Mouse (Mus musculus) neural tube, embryonic 11.5 days (tissue): Measurements from ENCODE around the gene Tef. TPM values are rescaled to one million over a fixed set of nuclear protein-coding genes. Genes with fewer than 3 reads are reported as not detected.

ENCODE experiments used
- ATAC-seq: fragments of 200-750 bp; cut with Nextera tagmentation; 2 replicates; pipeline ENCODE4 v1.8.0; 2017; ENCODE audit warnings: moderate number of reproducible peaks, mild to moderate bottlenecking, moderate TSS enrichment, moderate library complexity; ENCODE audit not compliant: insufficient read depth, low FRiP score, low TSS enrichment
- DNase-seq: peaks from one replicate; pipeline ENCODE4 v3.0.0-alpha.2; 2015; ENCODE audit warnings: low spot score
- H3K27ac ChIP-seq: fragments of 300-500 bp; sonication (generic); 2 replicates; pipeline ENCODE4 v1.5.1; 2014; ENCODE audit warnings: low read depth, mild to moderate bottlenecking, low read length
- H3K27me3 ChIP-seq: fragments of 300-500 bp; sonication (generic); 2 replicates; pipeline ENCODE4 v1.6.1; 2014; ENCODE audit warnings: mild to moderate bottlenecking, low read length, mixed read lengths; ENCODE audit not compliant: control insufficient read depth, insufficient read depth
- H3K36me3 ChIP-seq: fragments of 300-500 bp; sonication (generic); 2 replicates; pipeline ENCODE4 v1.6.1; 2014; ENCODE audit warnings: mild to moderate bottlenecking, low read length, moderate library complexity, mixed read lengths; ENCODE audit not compliant: control insufficient read depth, insufficient read depth
- H3K4me1 ChIP-seq: fragments of 300-500 bp; sonication (generic); 2 replicates; pipeline ENCODE4 v1.6.1; 2014; ENCODE audit warnings: low read length, mixed read lengths; ENCODE audit not compliant: control insufficient read depth, insufficient read depth
- H3K4me2 ChIP-seq: fragments of 300-500 bp; sonication (generic); 2 replicates; pipeline ENCODE4 v1.6.1; 2014; ENCODE audit warnings: low read depth, mild to moderate bottlenecking, moderate library complexity
- H3K4me3 ChIP-seq: fragments of 300-500 bp; sonication (generic); 2 replicates; pipeline ENCODE4 v1.5.1; 2014; ENCODE audit warnings: low read depth, low read length
- H3K9ac ChIP-seq: fragments of 300-500 bp; sonication (generic); 2 replicates; pipeline ENCODE4 v1.6.1; 2014; ENCODE audit warnings: mild to moderate bottlenecking, low read length
- H3K9me3 ChIP-seq: fragments of 300-500 bp; sonication (generic); 2 replicates; pipeline ENCODE4 v1.6.1; 2016; ENCODE audit warnings: low read length; ENCODE audit not compliant: control insufficient read depth
- WGBS: fragments of 180-500 bp; shearing (Covaris S2); extraction: QIAGEN DNeasy Blood & Tissue Kit; methylation state at CpG from one replicate; pipeline ENCODE4 v1.1.7; 2014; 5-methylcytosine and 5-hydroxymethylcytosine counted together
- polyA plus RNA-seq: library from polyadenylated mRNA; unstranded; fragments of >200 nt; fragmentation: Nextera tagmentation; extraction: Ambion mirVana; gene quantifications from 2 replicates; pipeline ENCODE4 v1.2.1, GENCODE M21; 2014

The Tef gene
- 13.7 and 14.1 TPM in 2 replicates for polyA plus RNA-seq

- Histone ChIP-seq H3K27me3 (no peaks in the 10 kb centered on the region), H3K4me3 (peak within 1 kb of the TSS; percentile 15), H3K9ac (peak within 1 kb of the TSS; percentile 35; the same call in 1 of the 2 replicates), H3K36me3 (no peaks in the 10 kb centered on the region), H3K27ac (no peak within 1 kb of the TSS), H3K9me3 (no peaks in the 10 kb centered on the region), H3K4me2 (peak within 1 kb of the TSS; percentile 32), H3K4me1 (peaks cover 12% of the 10 kb centered on the region; the same call in 1 of the 2 replicates)
- peak; percentile 90 for DNase-seq
- 33% methylated on average over 18 of the region's 19 CpGs for WGBS
- peak; percentile 98 for ATAC-seq
Measured at GRCm38 (mm10) chr15:81802001-81802890, at the start of gene Tef. TSS of gene Tef (plus strand) at chr15:81802421.

GRCm38 (mm10) chr15:81753669-81754068 lies 48.6 kb upstream of the Tef start:
- Histone ChIP-seq H3K9me3 (no peaks in the 10 kb centered on the region), H3K4me3 (no peak overlapping the region), H3K4me2 (no peak overlapping the region), H3K27me3 (no peaks in the 10 kb centered on the region), H3K27ac (no peak overlapping the region), H3K36me3 (peaks cover 2% of the 10 kb centered on the region), H3K4me1 (peaks cover 6% of the 10 kb centered on the region; the same call in 1 of the 2 replicates), H3K9ac (no peak overlapping the region)
- DNase-seq: no peak
- ATAC-seq: no peak
- 93% methylated on average over 9 of the region's 9 CpGs for WGBS

GRCm38 (mm10) chr15:81758701-81759100 lies 43.5 kb upstream of the Tef start:
- H3K9ac ChIP-seq: no peak overlapping the region
- H3K4me3 ChIP-seq: no peak overlapping the region
- DNase-seq (no peak), ATAC-seq (no peak)
- H3K27me3 ChIP-seq: no peaks in the 10 kb centered on the region
- no peaks in the 10 kb centered on the region for H3K9me3 ChIP-seq
- H3K36me3 ChIP-seq: 0 out of 2 replicates have a peak, but pooled peaks cover 3% of the 10 kb centered on the region
- WGBS: 91% methylated on average over 5 of the region's 5 CpGs
- H3K4me2 ChIP-seq: no peak overlapping the region
- H3K27ac ChIP-seq: no peak overlapping the region
- no peaks in the 10 kb centered on the region for H3K4me1 ChIP-seq

- 94% methylated on average over 3 of the region's 3 CpGs for WGBS
- no peaks in the 10 kb centered on the region for H3K4me1 ChIP-seq
Measured at GRCm38 (mm10) chr15:81759542-81759941, 42.7 kb upstream of the Tef start.

GRCm38 (mm10) chr15:81760361-81761079 lies 41.7 kb upstream of the Tef start:
- no peaks in the 10 kb centered on the region for H3K4me1 ChIP-seq
- no peak overlapping the region for H3K4me3 ChIP-seq
- no peaks in the 10 kb centered on the region for H3K27me3 ChIP-seq
- H3K36me3 ChIP-seq: 0 out of 2 replicates have a peak, but pooled peaks cover 3% of the 10 kb centered on the region
- no peak for DNase-seq
- no peaks in the 10 kb centered on the region for H3K9me3 ChIP-seq
- H3K9ac ChIP-seq: no peak overlapping the region
- no peak for ATAC-seq
- WGBS: 92% methylated on average over 5 of the region's 5 CpGs
- no peak overlapping the region for H3K27ac ChIP-seq
- no peak overlapping the region for H3K4me2 ChIP-seq

More at GRCm38 (mm10) chr15:81759542-81759941, 42.7 kb upstream of the Tef start:
- DNase-seq (no peak), ATAC-seq (no peak)
- no peak overlapping the region for H3K4me3 ChIP-seq
- H3K27me3 ChIP-seq: no peaks in the 10 kb centered on the region
- no peak overlapping the region for H3K4me2 ChIP-seq
- H3K27ac ChIP-seq: no peak overlapping the region
- no peaks in the 10 kb centered on the region for H3K9me3 ChIP-seq
- 0 out of 2 replicates have a peak, but pooled peaks cover 3% of the 10 kb centered on the region for H3K36me3 ChIP-seq
- H3K9ac ChIP-seq: no peak overlapping the region

- DNase-seq (no peak), ATAC-seq (no peak)
- 79% methylated on average over 7 of the region's 7 CpGs for WGBS
Measured at GRCm38 (mm10) chr15:81761381-81761780, 40.8 kb upstream of the Tef start.

GRCm38 (mm10) chr15:81761959-81762358 lies 40.3 kb upstream of the Tef start:
- Histone ChIP-seq H3K27ac (no peak overlapping the region), H3K27me3 (no peaks in the 10 kb centered on the region), H3K9me3 (no peaks in the 10 kb centered on the region), H3K36me3 (0 out of 2 replicates have a peak, but pooled peaks cover 3% of the 10 kb centered on the region), H3K9ac (no peak overlapping the region), H3K4me2 (no peak overlapping the region), H3K4me1 (no peaks in the 10 kb centered on the region), H3K4me3 (no peak overlapping the region)
- DNase-seq: no peak
- 90% methylated on average over 3 of the region's 3 CpGs for WGBS
- no peak for ATAC-seq

More at GRCm38 (mm10) chr15:81761381-81761780, 40.8 kb upstream of the Tef start:
- Histone ChIP-seq H3K27me3 (no peaks in the 10 kb centered on the region), H3K36me3 (0 out of 2 replicates have a peak, but pooled peaks cover 3% of the 10 kb centered on the region), H3K4me1 (no peaks in the 10 kb centered on the region), H3K9ac (no peak overlapping the region), H3K4me3 (no peak overlapping the region), H3K27ac (no peak overlapping the region), H3K4me2 (no peak overlapping the region), H3K9me3 (no peaks in the 10 kb centered on the region)

GRCm38 (mm10) chr15:81764573-81764972 lies 37.6 kb upstream of the Tef start:
- no peaks in the 10 kb centered on the region for H3K4me1 ChIP-seq
- H3K9me3 ChIP-seq: no peaks in the 10 kb centered on the region
- WGBS: 88% methylated on average over 6 of the region's 6 CpGs
- H3K27ac ChIP-seq: no peak overlapping the region
- no peak overlapping the region for H3K4me3 ChIP-seq
- ATAC-seq: no peak
- no peaks in the 10 kb centered on the region for H3K27me3 ChIP-seq
- no peak for DNase-seq
- H3K9ac ChIP-seq: no peak overlapping the region
- H3K36me3 ChIP-seq: 0 out of 2 replicates have a peak, but pooled peaks cover 5% of the 10 kb centered on the region
- no peak overlapping the region for H3K4me2 ChIP-seq
